9 mouse cellular contexts compared by ENCODE assay signal in genomic region chr10:120686123-120686522, GRCm38 (mm10).
DNase-seq lines count a peak whose midpoint lies in the region; ATAC-seq and TF ChIP-seq lines count a peak whose summit lies in the region.
"Had no signal": no experiment of that assay in that cellular context is flagged by ENCODE, and none has a peak within 500 bp of the region (broad histone marks: within the 10 kb centered on the region; RNA-seq: fewer than 3 reads in every experiment).

No protein-coding gene starts in this region.

- ATAC-seq in heart, embryonic 16.5 days (replicated peaks; ENCODE audit: extremely low read depth, insufficient read depth, low FRiP score), result peak; percentile 71
- ATAC-seq in midbrain, embryonic 16.5 days, result no peak

- H3K4me1 ChIP-seq in heart, embryonic 16.5 days (ENCODE audit: control insufficient read depth, insufficient read depth, low read length), result peaks cover 14% of the 10 kb centered on the region; the same call in 1 of the 2 replicates
- H3K4me1 ChIP-seq in thymus, adult 2 months (replicated peaks; ENCODE audit: control insufficient read depth, insufficient read depth, low read length), result peaks cover 6% of the 10 kb centered on the region; the same call in 1 of the 2 replicates
- no peaks in the 10 kb centered on the region for H3K4me1 ChIP-seq in midbrain, embryonic 16.5 days (ENCODE audit: control insufficient read depth, insufficient read depth, low read length)
- H3K4me1 ChIP-seq: midbrain, embryonic 12.5 days had no signal

- intact Hi-C loops in heart, postnatal 14 days (cut with DNase I), result no loop called here
- intact Hi-C loops in left cerebral cortex, postnatal 14 days (cut with DNase I), result no loop called here

- no peak overlapping the region for H3K9ac ChIP-seq in heart, embryonic 16.5 days (ENCODE audit: low read length)
- no peak overlapping the region for H3K9ac ChIP-seq in midbrain, embryonic 16.5 days (ENCODE audit: low read depth, low read length)
- H3K9ac ChIP-seq: midbrain, embryonic 12.5 days had no signal

- DNase-seq in heart, postnatal 14 days, result no peak
- peak; percentile 8 for DNase-seq in thymus, adult 2 months
- no peak for DNase-seq in thymus, adult 18-20 months
- DNase-seq in lung, postnatal 14 days, result peak; percentile 9
- DNase-seq in MN1 (ENCODE audit: low spot score), result no peak
- no peak for DNase-seq in left cerebral cortex, postnatal 14 days (ENCODE audit: low spot score in 2 of 2)

- peak overlapping the region; percentile 68 for H3K27ac ChIP-seq in heart, embryonic 16.5 days (ENCODE audit: low read length)
- no peak overlapping the region for H3K27ac ChIP-seq in thymus, adult 2 months (ENCODE audit: control insufficient read depth, insufficient read depth, low read length)
- no peak overlapping the region for H3K27ac ChIP-seq in midbrain, embryonic 16.5 days (ENCODE audit: low read length)
- H3K27ac ChIP-seq: midbrain, embryonic 12.5 days had no signal

- TF ChIP-seq POLR2A in thymus, adult 2 months (IDR thresholded peaks at IDR 0.05; ENCODE audit: control insufficient read depth, extremely low read depth, insufficient read depth, low read length, poor library complexity), result no peak

- H3K36me3 ChIP-seq in heart, embryonic 16.5 days (ENCODE audit: control insufficient read depth, insufficient read depth), result no peaks in the 10 kb centered on the region
- no peaks in the 10 kb centered on the region for H3K36me3 ChIP-seq in thymus, adult 2 months (ENCODE audit: control insufficient read depth, insufficient read depth, low read length)
- H3K36me3 ChIP-seq in midbrain, embryonic 16.5 days (ENCODE audit: control insufficient read depth, insufficient read depth, low read length), result no peaks in the 10 kb centered on the region
- H3K36me3 ChIP-seq: midbrain, embryonic 12.5 days had no signal

- WGBS in heart, embryonic 16.5 days, result 22% methylated on average over 10 of the region's 10 CpGs
- 18% methylated on average over 10 of the region's 10 CpGs for WGBS in thymus, adult 2 months
- 82% methylated on average over 10 of the region's 10 CpGs for WGBS in midbrain, embryonic 16.5 days

- H3K9me3 ChIP-seq in heart, embryonic 16.5 days (replicated peaks; ENCODE audit: control insufficient read depth, low read length), result no peaks in the 10 kb centered on the region
- no peaks in the 10 kb centered on the region for H3K9me3 ChIP-seq in midbrain, embryonic 16.5 days (replicated peaks; ENCODE audit: control insufficient read depth, low read length, poor library complexity, severe bottlenecking)
- H3K9me3 ChIP-seq: midbrain, embryonic 12.5 days had no signal

- no peak overlapping the region for H3K4me3 ChIP-seq in heart, embryonic 16.5 days (ENCODE audit: low read length)
- H3K4me3 ChIP-seq in thymus, adult 2 months (ENCODE audit: control insufficient read depth, insufficient read depth, low read length), result no peak overlapping the region
- no peak overlapping the region for H3K4me3 ChIP-seq in midbrain, embryonic 16.5 days (ENCODE audit: low read depth, low read length)
- H3K4me3 ChIP-seq: midbrain, embryonic 12.5 days had no signal

- TF ChIP-seq CTCF in thymus, adult 2 months (IDR thresholded peaks at IDR 0.05; ENCODE audit: borderline replicate concordance, control insufficient read depth, extremely low read depth, insufficient read depth, low read length, poor library complexity), result no peak

- no peaks in the 10 kb centered on the region for H3K27me3 ChIP-seq in heart, embryonic 16.5 days (ENCODE audit: control insufficient read depth, insufficient read depth, low read length)
- no peaks in the 10 kb centered on the region for H3K27me3 ChIP-seq in thymus, adult 2 months (ENCODE audit: control insufficient read depth, insufficient read depth, low read length)
- H3K27me3 ChIP-seq in midbrain, embryonic 16.5 days (ENCODE audit: control insufficient read depth, insufficient read depth, low read depth, low read length), result no peaks in the 10 kb centered on the region; the same call in 1 of the 2 replicates
- H3K27me3 ChIP-seq: midbrain, embryonic 12.5 days had no signal

- H3K4me2 ChIP-seq in heart, embryonic 16.5 days (ENCODE audit: low read depth, low read length), result no peak overlapping the region
- no peak overlapping the region for H3K4me2 ChIP-seq in midbrain, embryonic 16.5 days (ENCODE audit: low read length)
- H3K4me2 ChIP-seq: midbrain, embryonic 12.5 days had no signal

Comparison
In these comparisons a context has a peak if more than half of its experiments do, and no peak if none do; other contexts are left out.
1. DNase-seq: peak in thymus, adult 2 months (single experiment) and lung, postnatal 14 days (single experiment); none in heart, postnatal 14 days (0 of 2), thymus, adult 18-20 months (0 of 2), MN1 (single experiment) and left cerebral cortex, postnatal 14 days (0 of 2).